Mouse (Mus musculus) fat pad, adult 2 months (tissue): ENCODE data around the gene Pnp2.
"Not testable (repeated sequence)": the region's sequence is repeated elsewhere in the genome, so short reads cannot be mapped to it uniquely, and the experiment has no call there.

ENCODE experiments used
- DNase-seq: peaks from one replicate; pipeline ENCODE4 v3.0.0-alpha.2; 2011; ENCODE audit warnings: low read depth, low spot score; ENCODE audit errors: extremely low read depth

The Pnp2 gene

GRCm38 (mm10) chr14:50955942-50956508 is at the start of gene Pnp2:
Gene Pnp2, plus strand, starts transcription at chr14:50955992.
- not testable (repeated sequence) for DNase-seq

GRCm38 (mm10) chr14:50908126-50908525 is 47.7 kb upstream of the Pnp2 start:
- DNase-seq = no peak

GRCm38 (mm10) chr14:50911356-50911755 is 44.4 kb upstream of the Pnp2 start:
- DNase-seq = no peak

- not testable (repeated sequence) for DNase-seq
Observed at GRCm38 (mm10) chr14:50923437-50923836, 32.4 kb upstream of the Pnp2 start.

- DNase-seq = peak; percentile 78
Observed at GRCm38 (mm10) chr14:50924281-50925064, 31.3 kb upstream of the Pnp2 start, which contains the start of the genes Osgep and Apex1. Gene Osgep, minus strand, starts transcription at chr14:50924893. Gene Apex1, plus strand, starts transcription at chr14:50924968.

GRCm38 (mm10) chr14:50925111-50925920 is 30.5 kb upstream of the Pnp2 start:
- DNase-seq = no peak

- DNase-seq = no peak
Observed at GRCm38 (mm10) chr14:50927366-50927765, 28.4 kb upstream of the Pnp2 start.

- DNase-seq = no peak
Observed at GRCm38 (mm10) chr14:50929951-50930350, 25.8 kb upstream of the Pnp2 start.

GRCm38 (mm10) chr14:50930377-50930753 is 25.4 kb upstream of the Pnp2 start:
- no peak for DNase-seq

- DNase-seq = peak; percentile 98
Observed at GRCm38 (mm10) chr14:50930754-50931492, 24.9 kb upstream of the Pnp2 start, which contains the start of the genes Pip4p1 and Pnp. Gene Pip4p1, minus strand, starts transcription at chr14:50930856. Gene Pnp, plus strand, starts transcription at chr14:50931082.

GRCm38 (mm10) chr14:50931493-50932020 is 24.2 kb upstream of the Pnp2 start:
- DNase-seq = no peak

- no peak for DNase-seq
Observed at GRCm38 (mm10) chr14:50936649-50937048, 19.1 kb upstream of the Pnp2 start.

- DNase-seq = no peak
Observed at GRCm38 (mm10) chr14:50938119-50938908, 17.5 kb upstream of the Pnp2 start.

- no peak for DNase-seq
Observed at GRCm38 (mm10) chr14:50938940-50939339, 16.9 kb upstream of the Pnp2 start.

- DNase-seq = no peak
Observed at GRCm38 (mm10) chr14:50943932-50944667, 11.7 kb upstream of the Pnp2 start, which contains the start of gene Gm49342. Gene Gm49342, plus strand, starts transcription at chr14:50944517.

- DNase-seq = not testable (repeated sequence)
Observed at GRCm38 (mm10) chr14:50944668-50945033, 11.1 kb upstream of the Pnp2 start.

GRCm38 (mm10) chr14:50945081-50945480 is 10.7 kb upstream of the Pnp2 start:
- DNase-seq = not testable (repeated sequence)

- not testable (repeated sequence) for DNase-seq
Observed at GRCm38 (mm10) chr14:50945526-50945925, 10.3 kb upstream of the Pnp2 start.

GRCm38 (mm10) chr14:50955487-50955886 is 305 bp upstream of the Pnp2 start:
- no peak for DNase-seq
